Mouse (Mus musculus) forebrain, embryonic 10.5 days (tissue): ENCODE data around the gene Rab7b. TPM values are rescaled to one million over a fixed set of nuclear protein-coding genes. Genes with fewer than 3 reads are reported as not detected.

ENCODE experiments used
- DNase-seq: peaks from one replicate; pipeline ENCODE4 v3.0.0-alpha.2; 2017; ENCODE audit warnings: low spot score; ENCODE audit errors: extremely low spot score
- H3K27ac ChIP-seq: fragments of 300-500 bp; sonication (generic); 2 replicates; pipeline ENCODE4 v1.5.1; 2016; ENCODE audit warnings: mild to moderate bottlenecking
- H3K27me3 ChIP-seq: fragments of 300-500 bp; sonication (generic); 2 replicates; pipeline ENCODE4 v1.6.1; 2016; ENCODE audit warnings: mild to moderate bottlenecking; ENCODE audit not compliant: poor library complexity, severe bottlenecking
- H3K36me3 ChIP-seq: fragments of 300-500 bp; sonication (generic); replicated peaks from 2 replicates; pipeline ENCODE4 v1.6.1; 2016; ENCODE audit warnings: mild to moderate bottlenecking, moderate library complexity
- H3K4me1 ChIP-seq: fragments of 300-500 bp; sonication (generic); 2 replicates; pipeline ENCODE4 v1.6.1; 2016
- H3K4me3 ChIP-seq: fragments of 300-500 bp; sonication (generic); 2 replicates; pipeline ENCODE4 v1.5.1; 2016; ENCODE audit warnings: mild to moderate bottlenecking, moderate library complexity
- H3K9me3 ChIP-seq: fragments of 300-500 bp; sonication (generic); 2 replicates; pipeline ENCODE4 v1.6.1; 2016; ENCODE audit warnings: mild to moderate bottlenecking, moderate library complexity
- WGBS: fragments of 180-500 bp; shearing (Covaris S2); methylation state at CpG from one replicate; pipeline ENCODE4 v1.1.7; 2016; 5-methylcytosine and 5-hydroxymethylcytosine counted together
- polyA plus RNA-seq: library from polyadenylated mRNA; unstranded; fragments of >200 nt; fragmentation: Nextera tagmentation; extraction: Ambion mirVana; gene quantifications from 2 replicates; pipeline ENCODE4 v1.2.1, GENCODE M21; 2016

Gene Rab7b
- polyA plus RNA-seq, 1 experiment from 2014 or later = 0.60 TPM

GRCm38 (mm10) chr1:131664136-131664535 is 24.4 kb upstream of the Rab7b start:
- no peak overlapping the region for H3K4me3 ChIP-seq
- H3K27me3 ChIP-seq = no peaks in the 10 kb centered on the region
- no peak for DNase-seq
- no peaks in the 10 kb centered on the region for H3K9me3 ChIP-seq
- H3K27ac ChIP-seq = no peak overlapping the region
- H3K4me1 ChIP-seq = no peaks in the 10 kb centered on the region
- no peaks in the 10 kb centered on the region for H3K36me3 ChIP-seq
- 95% methylated on average over 5 of the region's 5 CpGs for WGBS

- H3K9me3 ChIP-seq = no peaks in the 10 kb centered on the region
- H3K27ac ChIP-seq = no peak overlapping the region
- 100% methylated on average over 1 of the region's 1 CpGs for WGBS
- H3K27me3 ChIP-seq = no peaks in the 10 kb centered on the region
- no peak for DNase-seq
- no peaks in the 10 kb centered on the region for H3K4me1 ChIP-seq
- no peaks in the 10 kb centered on the region for H3K36me3 ChIP-seq
- H3K4me3 ChIP-seq = no peak overlapping the region
Observed at GRCm38 (mm10) chr1:131665886-131666285, 22.6 kb upstream of the Rab7b start.

- 90% methylated on average over 8 of the region's 8 CpGs for WGBS
- no peaks in the 10 kb centered on the region for H3K36me3 ChIP-seq
- no peak overlapping the region for H3K4me3 ChIP-seq
- no peak overlapping the region for H3K27ac ChIP-seq
- H3K27me3 ChIP-seq = no peaks in the 10 kb centered on the region
- no peaks in the 10 kb centered on the region for H3K9me3 ChIP-seq
- no peaks in the 10 kb centered on the region for H3K4me1 ChIP-seq
- DNase-seq = no peak
Observed at GRCm38 (mm10) chr1:131671113-131671512, 17.4 kb upstream of the Rab7b start.

GRCm38 (mm10) chr1:131672361-131672760 is 16.1 kb upstream of the Rab7b start:
- DNase-seq = no peak
- Histone ChIP-seq H3K27me3 (no peaks in the 10 kb centered on the region), H3K4me3 (no peak overlapping the region), H3K27ac (no peak overlapping the region), H3K36me3 (no peaks in the 10 kb centered on the region), H3K9me3 (no peaks in the 10 kb centered on the region), H3K4me1 (no peaks in the 10 kb centered on the region)
- WGBS = 87% methylated on average over 7 of the region's 7 CpGs

GRCm38 (mm10) chr1:131679644-131680043 is 8.9 kb upstream of the Rab7b start:
- DNase-seq = no peak
- no peaks in the 10 kb centered on the region for H3K4me1 ChIP-seq
- WGBS = 83% methylated on average over 5 of the region's 5 CpGs
- no peak overlapping the region for H3K27ac ChIP-seq
- no peaks in the 10 kb centered on the region for H3K9me3 ChIP-seq
- no peak overlapping the region for H3K4me3 ChIP-seq
- no peaks in the 10 kb centered on the region for H3K36me3 ChIP-seq
- H3K27me3 ChIP-seq = no peaks in the 10 kb centered on the region

- Histone ChIP-seq H3K36me3 (no peaks in the 10 kb centered on the region), H3K27ac (no peak overlapping the region), H3K4me1 (peaks cover 14% of the 10 kb centered on the region; the same call in 1 of the 2 replicates), H3K27me3 (no peaks in the 10 kb centered on the region), H3K9me3 (no peaks in the 10 kb centered on the region), H3K4me3 (no peak overlapping the region)
- no peak for DNase-seq
- WGBS = 90% methylated on average over 2 of the region's 2 CpGs
Observed at GRCm38 (mm10) chr1:131687739-131688138, 756 bp upstream of the Rab7b start.

- DNase-seq = no peak
- 72% methylated on average over 3 of the region's 3 CpGs for WGBS
- Histone ChIP-seq H3K27me3 (no peaks in the 10 kb centered on the region), H3K36me3 (no peaks in the 10 kb centered on the region), H3K27ac (no peak overlapping the region), H3K9me3 (no peaks in the 10 kb centered on the region), H3K4me3 (no peak overlapping the region), H3K4me1 (peaks cover 14% of the 10 kb centered on the region; the same call in 1 of the 2 replicates)
Observed at GRCm38 (mm10) chr1:131689016-131689415, 521 bp downstream of the Rab7b start.

- no peaks in the 10 kb centered on the region for H3K27me3 ChIP-seq
- peaks cover 14% of the 10 kb centered on the region; the same call in 1 of the 2 replicates for H3K4me1 ChIP-seq
- DNase-seq = no peak
- no peak overlapping the region for H3K27ac ChIP-seq
- 87% methylated on average over 5 of the region's 5 CpGs for WGBS
- no peaks in the 10 kb centered on the region for H3K9me3 ChIP-seq
- no peaks in the 10 kb centered on the region for H3K36me3 ChIP-seq
- H3K4me3 ChIP-seq = no peak overlapping the region
Observed at GRCm38 (mm10) chr1:131689899-131690298, 1.4 kb downstream of the Rab7b start.

GRCm38 (mm10) chr1:131690435-131690834 is 1.9 kb downstream of the Rab7b start:
- H3K27ac ChIP-seq = no peak overlapping the region
- H3K9me3 ChIP-seq = no peaks in the 10 kb centered on the region
- no peaks in the 10 kb centered on the region for H3K27me3 ChIP-seq
- H3K4me3 ChIP-seq = no peak overlapping the region
- WGBS = 71% methylated on average over 3 of the region's 3 CpGs
- H3K36me3 ChIP-seq = no peaks in the 10 kb centered on the region
- DNase-seq = no peak
- H3K4me1 ChIP-seq = peaks cover 14% of the 10 kb centered on the region; the same call in 1 of the 2 replicates

- Histone ChIP-seq H3K27ac (no peak overlapping the region), H3K27me3 (no peaks in the 10 kb centered on the region), H3K36me3 (no peaks in the 10 kb centered on the region), H3K4me3 (no peak overlapping the region), H3K9me3 (no peaks in the 10 kb centered on the region), H3K4me1 (peaks cover 14% of the 10 kb centered on the region; the same call in 1 of the 2 replicates)
- no peak for DNase-seq
Observed at GRCm38 (mm10) chr1:131691356-131691755, 2.9 kb downstream of the Rab7b start.

GRCm38 (mm10) chr1:131695308-131695707 is 6.8 kb downstream of the Rab7b start:
- Histone ChIP-seq H3K36me3 (no peaks in the 10 kb centered on the region), H3K27ac (no peak overlapping the region), H3K27me3 (no peaks in the 10 kb centered on the region), H3K9me3 (no peaks in the 10 kb centered on the region), H3K4me1 (peaks cover 12% of the 10 kb centered on the region; the same call in 1 of the 2 replicates), H3K4me3 (no peak overlapping the region)
- WGBS = 80% methylated on average over 2 of the region's 2 CpGs
- DNase-seq = no peak

- no peak for DNase-seq
- Histone ChIP-seq H3K9me3 (no peaks in the 10 kb centered on the region), H3K36me3 (no peaks in the 10 kb centered on the region), H3K4me1 (peaks cover 3% of the 10 kb centered on the region; the same call in 1 of the 2 replicates), H3K4me3 (no peak overlapping the region), H3K27ac (no peak overlapping the region), H3K27me3 (no peaks in the 10 kb centered on the region)
- WGBS = 59% methylated on average over 4 of the region's 4 CpGs
Observed at GRCm38 (mm10) chr1:131696325-131696724, 7.8 kb downstream of the Rab7b start.

GRCm38 (mm10) chr1:131698770-131699169 is 10.3 kb downstream of the Rab7b start:
- Histone ChIP-seq H3K9me3 (no peaks in the 10 kb centered on the region), H3K27me3 (no peaks in the 10 kb centered on the region), H3K4me3 (no peak overlapping the region), H3K36me3 (no peaks in the 10 kb centered on the region), H3K27ac (no peak overlapping the region), H3K4me1 (no peaks in the 10 kb centered on the region)
- no peak for DNase-seq
- 90% methylated on average over 3 of the region's 3 CpGs for WGBS

GRCm38 (mm10) chr1:131699642-131700041 is 11.1 kb downstream of the Rab7b start:
- DNase-seq = no peak
- Histone ChIP-seq H3K27ac (no peak overlapping the region), H3K4me3 (no peak overlapping the region), H3K9me3 (no peaks in the 10 kb centered on the region), H3K36me3 (no peaks in the 10 kb centered on the region), H3K4me1 (no peaks in the 10 kb centered on the region), H3K27me3 (no peaks in the 10 kb centered on the region)
- WGBS = 85% methylated on average over 4 of the region's 4 CpGs
